Mouse (Mus musculus): ENCODE data around the gene Jag2.

Gene Jag2

DNA sequence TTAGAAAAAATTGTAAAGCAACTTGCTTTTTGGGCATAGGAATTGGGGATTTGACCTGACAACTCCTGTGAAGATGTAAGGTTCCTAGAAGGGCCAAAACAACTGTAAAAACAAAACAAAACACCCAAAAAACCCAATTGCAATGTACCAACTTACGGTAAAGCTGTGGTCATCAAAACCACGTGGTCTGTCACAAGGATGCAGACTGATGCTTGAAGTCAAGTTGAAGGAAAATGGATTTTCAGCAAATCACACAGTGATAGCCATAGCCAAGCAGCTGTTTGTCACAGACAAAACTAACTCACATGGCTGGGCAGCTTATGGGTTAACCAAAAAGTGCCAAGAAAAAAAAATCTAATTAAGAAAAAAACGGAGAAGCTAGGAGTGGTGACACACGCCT is 30.6 kb downstream of the Jag2 start:
- no peak for DNase-seq

DNA sequence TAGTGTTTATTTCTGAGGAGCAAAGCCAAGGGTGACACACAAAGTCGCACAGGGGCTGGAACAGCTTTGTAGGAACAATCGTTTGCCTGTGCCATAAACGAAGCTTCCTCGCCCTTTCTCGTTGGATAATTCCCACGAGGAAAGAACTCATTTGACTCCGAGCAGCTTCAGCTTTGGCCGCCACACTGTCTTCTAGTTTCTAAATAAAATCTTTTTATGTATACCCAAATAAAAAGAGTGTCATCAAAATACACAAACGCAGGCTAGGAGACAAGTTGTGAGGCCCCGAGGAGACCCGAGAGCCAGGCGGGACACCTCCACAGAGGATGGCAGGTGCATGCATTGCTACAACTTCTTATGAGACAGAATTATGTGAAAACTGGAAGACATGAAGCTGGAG is 31.2 kb downstream of the Jag2 start:
- DNase-seq, result no peak

DNA sequence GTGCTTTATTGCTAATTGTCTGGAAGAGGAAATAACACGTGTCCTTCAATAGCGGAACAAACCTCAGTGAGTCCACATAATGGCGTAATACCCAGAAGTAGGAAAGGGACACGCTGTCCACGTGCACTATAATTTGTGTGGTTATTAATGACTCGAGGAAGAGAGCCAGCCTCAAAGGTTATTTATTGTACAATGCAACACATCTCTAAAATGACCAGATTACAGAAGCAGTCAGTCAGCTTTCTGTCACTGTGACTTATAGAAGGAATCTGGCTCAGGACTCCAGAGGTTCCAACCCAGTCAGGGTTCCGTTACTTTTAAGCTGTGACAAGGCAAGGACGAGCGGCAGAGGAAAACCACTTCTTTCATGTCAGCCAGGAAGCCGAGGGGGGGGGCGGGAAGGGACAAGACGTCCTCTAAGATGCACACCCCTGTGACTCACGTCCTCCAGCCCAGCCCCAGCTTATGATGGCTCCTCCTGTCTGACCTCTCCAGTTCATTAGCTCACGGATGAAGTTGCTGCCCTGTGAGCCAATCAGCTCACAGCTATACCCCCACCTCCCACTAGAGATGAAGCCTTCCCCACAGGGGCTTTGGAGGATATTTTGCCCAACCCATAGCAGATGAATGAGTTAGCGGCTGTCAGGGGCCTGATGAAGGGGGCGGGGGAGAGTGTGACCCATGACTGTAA is 31.9 kb downstream of the Jag2 start:
- no peak for DNase-seq

DNA sequence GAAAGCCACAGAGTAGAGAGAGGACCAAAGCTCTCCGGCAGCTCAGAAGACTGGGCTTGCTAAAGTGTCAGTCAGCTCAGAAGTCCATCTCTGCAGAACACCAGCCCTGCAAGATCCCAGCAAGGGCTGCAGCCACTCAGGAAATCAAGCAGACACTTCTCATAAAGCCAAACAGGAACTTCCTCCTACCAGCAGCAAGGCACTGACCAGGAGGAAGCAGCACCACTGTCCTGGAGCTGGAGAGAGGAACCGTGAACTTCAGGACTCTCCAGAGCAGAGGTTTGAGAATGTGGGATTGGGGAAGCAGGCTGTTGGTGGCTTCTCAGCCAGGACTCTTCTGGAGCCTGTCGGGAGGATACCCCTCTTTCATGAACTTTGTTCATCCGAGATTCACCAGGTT is 34.6 kb downstream of the Jag2 start:
- no peak for DNase-seq

DNA sequence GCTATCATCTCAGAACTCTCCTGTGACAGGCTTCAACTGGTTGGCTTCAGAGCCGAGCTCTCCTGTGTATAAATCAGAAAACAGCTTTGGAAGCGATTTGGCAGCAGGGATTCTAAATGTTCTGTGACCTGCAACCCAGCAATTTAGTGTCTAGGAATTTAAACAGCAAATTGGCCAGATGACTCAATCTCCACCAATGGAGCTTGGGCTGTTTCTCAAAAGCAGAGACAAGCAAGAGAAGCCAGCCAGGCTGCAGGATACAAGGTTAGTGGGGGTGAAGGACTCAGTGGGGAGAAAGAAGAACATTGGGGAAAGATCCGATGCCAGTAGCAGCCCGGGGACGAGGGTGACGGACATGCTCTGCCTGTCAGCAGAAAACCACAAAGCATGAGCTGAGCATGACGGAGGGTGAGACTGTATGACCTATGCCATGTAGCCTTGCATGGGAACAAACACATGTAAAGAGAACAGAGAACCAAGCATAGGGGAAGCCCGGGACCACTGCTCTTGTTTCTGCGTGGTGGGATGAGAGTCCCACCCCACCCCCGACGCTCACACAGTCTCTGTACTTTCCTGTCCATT is 35.2 kb downstream of the Jag2 start:
- DNase-seq, result no peak

DNA sequence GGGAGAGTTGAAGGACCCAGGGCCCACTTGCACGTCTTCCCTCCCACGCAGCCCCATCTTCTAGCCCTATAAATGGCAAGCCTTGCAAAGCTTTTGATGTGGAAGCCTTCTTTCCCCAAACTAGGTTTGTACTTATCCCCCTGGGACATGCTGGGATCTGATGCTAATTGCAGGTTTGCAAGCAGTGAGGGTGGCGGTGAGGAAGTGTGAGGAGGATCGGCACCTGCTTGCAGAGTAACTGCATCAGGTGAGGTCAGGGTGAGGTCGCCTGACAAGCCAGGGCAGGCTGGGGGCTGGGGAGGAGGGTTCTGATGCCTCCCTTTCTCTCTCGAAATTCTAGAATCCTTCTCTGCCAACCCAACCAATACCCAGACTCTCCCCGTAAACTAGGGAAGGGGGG is 44.1 kb downstream of the Jag2 start:
- no peak for DNase-seq

DNA sequence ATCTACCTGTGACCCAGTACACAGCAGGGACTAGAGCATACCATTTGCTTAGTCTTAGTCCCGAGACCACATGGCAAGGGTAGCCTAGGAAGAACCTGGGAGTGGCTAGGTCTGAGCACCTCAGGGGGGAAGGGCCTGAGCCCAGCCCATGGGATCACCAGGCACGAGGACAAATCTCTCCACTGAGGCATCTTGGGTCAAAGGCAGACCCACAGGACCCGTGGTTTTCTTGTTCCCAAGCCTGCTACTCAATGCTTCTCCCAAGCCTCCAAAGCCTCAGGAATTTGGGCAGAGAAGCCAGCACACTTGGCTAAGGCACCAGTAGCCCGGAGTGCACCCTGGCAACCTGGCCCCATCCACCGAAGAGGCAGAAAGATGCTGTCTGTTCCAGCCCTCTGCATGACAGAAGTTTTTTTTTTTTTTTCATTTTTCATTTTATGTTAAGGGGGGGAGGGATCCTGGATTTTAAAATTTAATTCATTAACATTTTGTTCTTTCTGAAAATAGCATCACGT is 48.2 kb downstream of the Jag2 start:
- no peak for DNase-seq

DNA sequence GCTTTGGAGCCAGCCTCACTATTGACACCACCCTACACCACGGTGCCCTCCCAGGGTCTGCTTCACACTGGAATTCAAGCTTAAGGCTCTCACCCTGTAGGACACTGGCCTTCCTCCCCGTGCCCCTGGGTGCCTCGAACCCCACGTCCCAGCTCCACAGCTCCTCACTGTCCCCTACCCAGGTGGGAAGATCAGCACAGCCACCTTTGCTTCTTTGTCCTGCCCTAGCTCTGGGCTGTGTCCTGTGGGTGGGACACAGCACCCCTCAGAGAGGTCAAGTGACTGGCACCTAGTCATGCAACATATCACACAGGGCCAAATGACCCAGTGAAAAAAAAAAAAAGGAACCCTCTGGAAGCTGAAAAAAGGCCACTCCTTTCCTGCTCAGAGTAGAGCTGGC is 48.9 kb downstream of the Jag2 start:
- DNase-seq, result no peak

DNA sequence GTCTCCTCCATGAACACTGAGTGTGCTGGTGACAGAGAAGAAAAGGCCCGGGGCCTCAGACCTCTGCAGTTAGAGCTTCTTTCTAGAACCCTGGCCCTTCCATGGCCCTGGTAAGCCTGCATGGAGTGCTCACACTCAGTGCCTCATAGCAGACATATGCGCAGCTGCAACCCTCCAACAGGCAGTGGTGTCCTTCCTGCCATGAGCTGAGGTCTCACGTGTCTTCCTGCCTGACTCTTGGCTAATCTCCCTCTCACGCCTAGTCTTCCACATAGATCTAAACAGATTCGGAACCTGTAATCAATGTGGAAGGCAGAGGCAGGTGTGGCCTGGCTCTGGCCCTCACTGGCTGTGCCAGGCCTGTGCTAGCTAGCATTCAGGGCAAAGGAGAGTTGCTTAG is 49.8 kb downstream of the Jag2 start:
- DNase-seq, result no peak

DNA sequence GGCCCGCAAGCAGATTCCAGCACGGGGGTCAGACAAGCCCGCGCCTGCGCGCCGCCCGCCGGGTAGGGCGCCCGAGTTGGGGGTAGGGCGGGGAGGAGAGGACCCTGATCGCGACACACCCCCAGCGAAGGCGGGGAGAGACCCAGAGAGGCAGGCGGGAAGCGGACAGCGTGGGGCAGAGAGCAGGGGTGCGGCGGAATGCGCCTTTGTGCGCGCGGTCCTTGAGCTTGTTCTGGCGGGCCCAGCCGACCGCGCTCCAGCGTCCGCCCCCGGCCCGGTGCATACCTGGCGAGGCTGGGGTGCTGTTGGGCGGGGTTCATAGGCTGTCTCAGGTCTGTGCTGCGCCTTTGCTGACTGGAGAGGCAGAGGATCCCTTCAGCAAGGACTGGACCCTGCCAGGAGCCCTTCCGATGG is 52.0 kb downstream of the Jag2 start:
- no peak for DNase-seq

DNA sequence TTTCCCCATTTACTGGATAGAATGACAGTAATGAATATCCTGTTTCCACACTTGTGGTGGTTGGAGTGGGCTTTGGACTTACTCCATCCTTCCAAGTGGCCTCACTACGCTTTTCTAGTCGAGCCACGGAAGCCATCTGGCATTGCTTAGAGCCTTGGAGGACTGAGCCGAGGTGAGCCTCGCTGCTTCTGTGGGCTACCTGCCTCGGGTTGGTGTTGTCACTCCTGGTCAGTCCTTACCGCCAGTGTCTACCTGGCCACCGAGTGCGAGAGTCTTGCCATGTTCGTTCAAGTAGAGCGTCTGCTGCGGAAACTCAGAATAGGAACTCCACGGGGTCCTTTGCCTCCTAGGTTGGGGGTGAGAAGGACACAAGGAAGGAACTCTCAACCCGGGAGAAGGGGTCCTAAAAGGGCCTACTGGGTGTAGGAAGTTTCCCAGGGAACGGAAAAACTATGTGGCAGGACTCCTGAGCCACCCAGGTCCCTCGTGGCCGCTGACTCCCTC is 52.5 kb downstream of the Jag2 start:
- no peak for DNase-seq

DNA sequence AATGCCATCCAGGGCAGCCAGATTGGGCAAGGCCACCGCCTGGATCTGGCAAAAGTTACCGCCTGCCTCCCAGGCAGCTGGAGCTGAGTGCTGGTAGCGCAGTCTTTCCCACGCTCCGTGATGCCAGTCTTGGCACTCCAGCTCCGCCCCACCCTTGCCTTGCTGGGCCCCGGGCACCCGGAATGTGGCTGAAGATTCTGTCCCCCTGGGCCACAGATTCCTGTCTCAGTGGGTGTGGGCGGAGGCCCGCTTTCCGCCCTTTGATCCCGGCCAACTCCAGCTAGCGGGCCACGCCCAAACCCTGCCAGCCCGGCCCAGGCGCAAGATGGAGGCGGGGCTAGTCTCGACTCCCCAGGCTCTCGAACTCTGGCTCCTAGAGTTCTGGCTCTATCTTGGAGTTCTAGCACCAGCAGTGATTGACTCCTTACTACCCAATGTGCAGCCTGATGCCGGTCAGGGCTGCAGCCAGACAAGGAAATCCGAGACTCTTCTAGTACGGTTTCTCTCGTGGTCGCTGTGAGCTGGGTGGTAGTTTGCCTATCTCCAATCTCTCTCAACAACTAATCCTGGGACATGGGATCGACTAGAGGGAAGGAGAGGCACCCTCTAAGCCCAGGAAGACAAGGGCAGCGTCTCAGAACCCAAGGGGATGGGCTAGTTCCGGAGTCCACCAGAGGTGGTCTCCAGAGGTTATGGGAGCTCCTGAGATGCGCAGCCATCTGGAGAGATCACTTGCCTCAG is 53.1 kb downstream of the Jag2 start:
- no peak for DNase-seq

DNA sequence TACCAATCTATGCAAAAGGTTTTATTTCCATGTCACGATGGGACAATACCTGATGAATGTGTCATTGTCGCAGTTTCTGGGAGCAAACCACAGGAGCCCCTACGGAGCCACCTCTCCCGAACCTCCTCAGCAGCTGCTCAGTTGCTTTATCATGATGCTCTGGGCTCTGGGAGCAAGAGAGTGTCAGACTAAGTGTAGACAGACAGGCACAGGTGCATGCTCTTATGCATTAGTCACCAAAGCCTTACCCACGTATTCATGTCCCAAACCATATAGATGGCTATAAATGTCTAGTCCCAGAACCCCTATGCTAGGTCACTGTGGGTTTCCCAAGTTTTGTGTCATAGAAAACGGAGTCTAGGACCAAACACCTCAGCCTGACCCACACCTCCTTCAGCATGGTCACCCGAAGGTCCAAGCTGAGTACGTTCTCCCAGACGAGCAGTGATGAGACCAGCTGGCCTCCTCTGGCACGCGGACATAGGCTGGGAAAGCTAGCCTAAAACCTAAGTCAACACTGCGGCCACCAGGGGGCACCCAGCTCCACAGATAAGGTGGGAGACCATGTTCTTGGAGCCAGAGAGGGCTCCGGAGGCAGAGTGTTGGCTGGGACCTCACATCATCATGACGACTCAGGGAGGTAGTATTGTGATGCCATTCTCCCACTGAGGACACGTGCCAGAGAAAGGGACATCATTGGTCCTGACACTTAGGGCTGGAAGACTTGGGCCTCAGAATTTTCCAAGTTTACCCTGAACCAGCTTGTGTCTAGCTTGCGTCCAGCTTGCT is 54.2 kb downstream of the Jag2 start:
- DNase-seq, result peak; percentile 94

DNA sequence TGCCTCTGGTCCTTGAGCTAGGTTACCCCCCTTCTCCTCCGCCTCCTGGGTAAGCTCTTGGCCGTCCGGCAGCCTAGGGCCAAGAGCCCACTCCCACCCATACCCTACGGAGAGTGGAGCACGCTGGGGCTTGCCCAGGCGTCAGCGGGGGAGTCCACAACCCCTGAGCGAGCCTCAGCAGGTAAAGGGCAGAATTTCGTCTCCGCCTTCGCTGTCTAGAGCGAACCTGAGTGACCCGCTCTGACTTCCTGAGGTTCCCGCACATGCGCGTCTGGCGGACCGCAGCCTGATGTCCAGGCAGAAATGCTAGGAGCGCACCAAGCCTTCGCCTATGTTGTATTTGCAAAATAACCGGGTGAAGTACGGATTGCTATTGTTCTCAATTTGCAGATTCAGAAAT is 55.4 kb downstream of the Jag2 start:
- no peak for DNase-seq

DNA sequence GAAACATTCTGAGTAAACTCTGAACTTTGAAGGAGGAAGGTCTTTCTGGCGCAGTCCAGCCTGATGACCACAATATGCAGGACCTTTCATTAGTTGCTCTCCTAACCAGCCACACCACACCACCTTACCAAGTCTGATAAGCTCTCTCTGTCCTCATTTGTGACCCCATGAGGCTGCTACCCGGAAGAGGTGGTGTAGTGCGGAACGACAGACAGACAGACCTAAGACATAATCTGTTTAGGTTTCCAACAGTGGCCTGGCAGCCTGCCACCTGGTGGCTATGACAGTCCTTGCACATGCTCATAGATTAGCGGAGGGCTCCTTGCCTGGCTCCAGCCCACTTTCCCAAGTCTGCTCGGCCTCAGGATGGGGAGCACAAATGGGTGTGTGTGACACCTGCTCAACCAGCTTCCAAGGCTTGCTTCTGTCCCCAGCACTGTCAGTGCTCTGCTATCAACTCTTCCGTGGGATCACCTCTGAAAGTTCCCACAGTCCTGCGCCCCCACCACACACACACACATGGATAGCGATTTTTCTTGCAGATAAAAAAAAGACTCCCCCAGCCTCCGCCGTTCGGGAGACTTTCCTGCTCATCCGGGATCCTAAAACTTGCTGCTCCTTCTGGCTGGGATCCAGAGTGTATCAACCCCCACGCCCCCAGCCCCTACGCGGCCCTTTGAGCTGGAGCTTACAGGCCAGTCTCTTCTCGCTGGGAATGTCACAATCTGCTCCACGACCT is 56.0 kb downstream of the Jag2 start:
- DNase-seq, result peak; percentile 78

DNA sequence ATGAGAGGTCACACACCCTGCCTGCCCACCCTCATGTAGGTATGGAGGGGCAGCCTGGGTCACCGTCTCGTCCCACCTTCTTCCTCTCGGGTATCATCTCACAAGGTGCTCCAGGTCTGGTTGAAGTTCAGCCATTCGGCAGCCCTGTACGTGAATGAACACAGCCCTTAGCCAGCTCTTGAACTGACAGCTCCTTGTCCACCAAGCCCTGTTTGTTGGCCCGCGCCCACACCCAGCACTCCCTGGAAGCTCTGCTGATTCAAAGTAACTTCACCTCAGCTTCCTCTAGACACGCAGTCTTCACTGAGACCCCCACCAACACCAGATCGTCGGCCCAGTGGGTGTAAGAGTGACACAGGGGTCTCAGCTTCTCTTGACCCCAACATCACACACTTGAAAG is 56.6 kb downstream of the Jag2 start:
- no peak for DNase-seq

DNA sequence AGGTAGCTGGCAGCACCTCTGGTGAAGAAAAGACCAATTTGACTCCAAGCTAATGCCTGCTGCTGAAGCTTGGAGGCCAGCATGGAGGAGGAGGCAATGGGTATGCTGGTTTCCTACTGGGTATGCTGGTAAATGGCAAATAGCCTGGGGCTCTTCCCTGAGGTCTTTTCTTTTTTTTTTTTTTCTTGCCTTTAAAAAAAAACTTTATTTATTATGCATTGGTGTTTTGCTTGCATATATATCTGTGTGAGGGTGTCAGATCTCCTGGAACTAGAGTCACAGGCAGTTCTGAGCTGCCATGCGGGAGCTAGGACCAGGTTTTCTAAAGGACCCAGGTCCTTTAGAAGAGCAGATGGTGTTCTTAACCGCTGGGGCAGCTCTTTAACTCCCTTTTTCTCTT is 58.3 kb downstream of the Jag2 start:
- DNase-seq, result no peak

DNA sequence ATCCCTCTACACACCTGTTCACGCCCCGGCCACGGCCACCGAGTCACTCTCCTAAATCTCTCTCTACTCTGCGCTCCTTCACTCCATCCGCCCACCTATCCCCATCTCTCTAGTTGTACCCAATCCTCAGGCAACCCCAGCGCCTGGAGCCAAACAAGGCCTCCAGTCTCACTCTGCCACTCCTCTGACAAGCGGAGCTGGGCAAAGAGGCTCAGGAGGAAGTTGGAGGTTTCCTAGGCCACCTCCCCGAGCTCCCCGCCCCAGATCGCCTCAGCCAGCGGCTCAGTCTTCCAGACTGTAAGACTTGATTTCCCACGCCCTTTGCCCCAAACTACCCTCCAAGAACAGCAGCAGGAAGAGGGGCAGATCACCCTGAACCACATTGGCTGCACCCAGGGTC is 58.8 kb downstream of the Jag2 start:
- DNase-seq, result no peak

DNA sequence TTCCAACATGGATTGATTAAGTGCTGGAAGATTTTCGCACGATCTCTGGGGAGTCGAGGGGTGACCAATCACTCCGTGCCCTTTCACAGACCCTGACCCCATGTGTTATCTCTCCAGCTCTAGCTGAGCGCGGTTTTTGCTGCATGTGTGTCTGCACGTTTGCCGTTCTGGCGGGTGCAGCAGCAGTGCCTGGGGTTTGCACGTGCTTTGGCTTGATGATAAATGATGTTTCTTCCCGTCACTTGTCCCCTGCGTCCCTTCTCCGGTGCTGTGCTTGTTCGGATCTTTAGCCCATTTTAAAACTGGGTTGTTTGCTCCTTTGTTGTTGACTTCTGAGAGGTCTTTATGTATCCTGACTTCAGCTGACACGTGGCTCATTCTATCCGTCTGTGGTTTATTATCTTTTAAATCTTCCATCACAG is 59.8 kb downstream of the Jag2 start:
- no peak for DNase-seq

DNA sequence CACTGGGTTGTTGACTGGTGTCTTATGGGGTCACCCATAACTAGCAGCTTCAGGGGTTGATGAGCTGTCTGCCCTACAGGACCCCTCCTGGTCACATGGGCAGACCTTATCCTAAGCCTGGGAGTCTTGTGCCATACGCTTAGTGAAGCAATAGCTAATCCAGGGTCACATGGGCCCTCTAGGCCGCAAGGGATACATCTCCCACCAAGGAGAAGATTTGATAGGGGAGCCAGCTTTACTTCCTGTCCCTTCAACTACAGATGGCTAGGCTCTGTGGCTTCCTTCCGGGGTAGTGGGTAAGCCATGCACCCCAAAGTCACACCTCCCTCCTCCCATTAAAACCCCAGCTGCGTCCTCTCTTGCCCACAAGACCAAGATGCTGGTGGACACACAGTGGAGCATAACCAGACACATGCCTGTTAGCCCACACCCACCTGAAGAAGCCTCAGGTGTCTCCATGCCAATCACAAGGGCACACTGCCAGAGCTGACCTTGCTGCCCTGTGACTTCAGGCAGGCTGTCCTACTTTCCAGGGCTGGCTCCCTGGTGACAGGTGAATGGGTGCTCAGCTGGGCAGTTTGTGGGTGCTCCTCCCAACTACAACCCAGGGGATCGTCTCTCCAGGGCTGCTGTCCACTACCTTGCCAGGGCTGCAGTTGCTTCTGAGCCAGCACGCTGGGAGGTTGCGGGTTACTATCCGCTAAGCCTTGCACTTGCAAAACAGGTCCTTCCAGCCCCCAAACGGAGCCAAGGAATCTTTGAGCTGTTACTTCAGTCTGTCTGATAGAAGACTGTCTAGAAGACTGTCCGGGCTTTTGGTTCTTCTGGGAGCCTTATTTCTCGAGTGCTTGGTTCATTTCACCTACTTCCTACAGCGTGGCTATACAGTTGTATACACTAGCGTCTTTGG is 61.1 kb downstream of the Jag2 start, which contains the start of gene Gpr132:
Gpr132 (minus strand) TSS at position 51 of the 910 bp plus-strand sequence.
- no peak for DNase-seq

DNA sequence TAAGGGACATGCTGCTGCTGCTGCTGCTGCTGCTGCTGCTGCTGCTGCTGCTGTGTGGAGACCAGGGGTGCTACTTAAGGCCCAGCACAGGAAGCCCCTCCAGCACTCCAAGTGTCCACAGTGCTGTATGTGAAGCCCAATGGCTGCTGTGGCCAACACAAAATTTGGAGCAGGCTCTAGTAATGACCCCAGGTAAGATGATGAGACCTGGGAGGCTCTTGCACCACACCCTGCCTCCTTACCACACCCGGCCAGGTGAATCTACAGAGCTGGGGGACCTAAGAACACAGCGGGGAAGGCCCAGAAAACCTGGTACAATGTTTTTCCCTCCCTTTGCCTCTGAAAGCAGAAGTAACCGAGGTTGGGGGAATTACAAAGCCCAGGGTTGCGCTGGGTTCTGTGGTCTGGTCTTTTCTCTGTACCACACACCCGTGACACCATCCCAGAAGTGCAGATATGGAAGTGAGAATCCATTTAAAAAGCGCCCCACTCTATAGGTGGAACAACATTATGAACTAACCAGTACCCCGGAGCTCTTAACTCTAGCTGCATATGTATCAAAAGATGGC is 62.4 kb downstream of the Jag2 start:
- no peak for DNase-seq
